Mouse (Mus musculus): ENCODE results near the gene Vmn1r175.
"Not testable (repeated sequence)": the region's sequence is repeated elsewhere in the genome, so short reads cannot be mapped to it uniquely, and the experiment has no call there.

Vmn1r175 gene

GRCm38 (mm10) chr7:23810543-23810942, at the start of gene Vmn1r175:
Gene Vmn1r175, minus strand, starts transcription at chr7:23810643.
- not testable (repeated sequence) for DNase-seq (ENCODE audit: low read depth, low spot score)

GRCm38 (mm10) chr7:23837272-23837671, 26.8 kb upstream of the Vmn1r175 start, which contains the start of gene Vmn1r176:
Gene Vmn1r176, minus strand, starts transcription at chr7:23837372.
- DNase-seq (ENCODE audit: low read depth, low spot score), result not testable (repeated sequence)

- peak; percentile 43 for DNase-seq (ENCODE audit: low read depth, low spot score)
Measured at GRCm38 (mm10) chr7:23784526-23784925, 25.9 kb downstream of the Vmn1r175 start.

Data from ES-CJ7 (cell line).